Mouse (Mus musculus): ENCODE results near the gene Fkbp2.

GRCm38 (mm10) chr19:6992011-6992858 is 11.9 kb upstream of the Fkbp2 start, which contains the start of gene Dnajc4:
- no peak for TF ChIP-seq ZNF384 (IDR thresholded peaks at IDR 0.05; ENCODE audit: low read depth, low read length)
- TF ChIP-seq CHD2 (IDR thresholded peaks at IDR 0.05; ENCODE audit: low read depth, low read length): no peak
- TF ChIP-seq MAFK (IDR thresholded peaks at IDR 0.05; ENCODE audit: insufficient read depth, low read depth, low read length): no peak

Data from ES-E14 (cell line).